Mouse (Mus musculus): ENCODE measurements around the gene Gm9049. TPM values are rescaled to one million over a fixed set of nuclear protein-coding genes. Genes with fewer than 3 reads are reported as not detected.
"Not testable (repeated sequence)": the region's sequence is repeated elsewhere in the genome, so short reads cannot be mapped to it uniquely, and the experiment has no call there.

Gm9049 gene
- polyA plus RNA-seq, 1 experiment from 2014 or later, result 0.06 TPM

DNA sequence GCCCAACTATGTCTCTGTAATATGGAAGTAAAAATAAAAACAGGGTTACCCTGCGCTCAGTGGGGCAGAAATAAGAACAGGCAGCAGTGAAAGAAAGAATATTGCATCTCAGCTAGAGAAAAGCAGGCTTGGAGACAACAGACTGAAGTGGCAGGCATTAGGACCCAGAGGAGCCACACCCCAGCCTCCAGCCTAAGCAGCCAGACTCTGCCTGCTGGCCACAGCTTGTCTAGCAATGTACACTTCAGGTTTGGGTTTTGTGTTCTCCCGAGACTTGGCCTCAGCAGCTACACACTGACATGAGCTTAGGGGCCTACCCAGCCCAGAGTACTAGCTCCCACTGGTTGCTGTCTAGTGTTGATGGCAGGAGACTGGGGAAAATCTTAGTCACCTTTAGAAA lies 51.8 kb downstream of the Gm9049 start:
- not testable (repeated sequence) for H3K27me3 ChIP-seq (replicated peaks; ENCODE audit: control insufficient read depth, insufficient read depth, low read length)
- 41% methylated on average over 2 of the region's 2 CpGs for WGBS

More for the DNA sequence above, 51.8 kb downstream of the Gm9049 start:
- not testable (repeated sequence) for H3K36me3 ChIP-seq (ENCODE audit: control insufficient read depth, insufficient read depth, low read length); ATAC-seq; H3K9me3 ChIP-seq (ENCODE audit: control insufficient read depth, low read length); H3K9ac ChIP-seq (ENCODE audit: low read depth, low read length); H3K4me3 ChIP-seq (ENCODE audit: low read length); H3K4me1 ChIP-seq (ENCODE audit: control insufficient read depth, insufficient read depth, low read length); H3K27ac ChIP-seq (ENCODE audit: low read length); H3K4me2 ChIP-seq (ENCODE audit: low read depth, low read length)

Other genes starting within 250 kb of the Gm9049 start
- 13.0 and 13.9 TPM in 2 replicates for gene Mdm1, start 212.3 kb downstream of the Gm9049 start, polyA plus RNA-seq (2015; fragmentation: Nextera tagmentation; extraction: Ambion mirVana)
- not detected in 2 replicates for gene Il22, start 149.2 kb downstream of the Gm9049 start, polyA plus RNA-seq (2015; fragmentation: Nextera tagmentation; extraction: Ambion mirVana)
- not detected in 2 replicates for gene Gm32717, start 113.3 kb downstream of the Gm9049 start, polyA plus RNA-seq (2015; fragmentation: Nextera tagmentation; extraction: Ambion mirVana)
- not detected in 2 replicates for gene Gm32802, start 95.4 kb downstream of the Gm9049 start, polyA plus RNA-seq (2015; fragmentation: Nextera tagmentation; extraction: Ambion mirVana)
- gene Iltifb, start 59.1 kb downstream of the Gm9049 start, polyA plus RNA-seq (2015; fragmentation: Nextera tagmentation; extraction: Ambion mirVana), result not detected in 2 replicates
- gene Gm9040, start 27.1 kb downstream of the Gm9049 start, polyA plus RNA-seq (2015; fragmentation: Nextera tagmentation; extraction: Ambion mirVana), result not detected in 2 replicates
- gene Gm9044, start 21.7 kb downstream of the Gm9049 start, polyA plus RNA-seq (2015; fragmentation: Nextera tagmentation; extraction: Ambion mirVana), result not detected in 2 replicates
- gene Gm9045, start 16.3 kb downstream of the Gm9049 start, polyA plus RNA-seq (2015; fragmentation: Nextera tagmentation; extraction: Ambion mirVana), result 0.06 TPM in 1 of 2 replicates, not detected in the other
- gene Gm9046, start 10.8 kb downstream of the Gm9049 start, polyA plus RNA-seq (2015; fragmentation: Nextera tagmentation; extraction: Ambion mirVana), result not detected in 2 replicates
- not detected in 2 replicates for gene Gm9048, start 5.4 kb downstream of the Gm9049 start, polyA plus RNA-seq (2015; fragmentation: Nextera tagmentation; extraction: Ambion mirVana)
- gene Ifng, start 86.9 kb upstream of the Gm9049 start, polyA plus RNA-seq (2015; fragmentation: Nextera tagmentation; extraction: Ambion mirVana), result not detected in 2 replicates

All from intestine, embryonic 16.5 days (tissue).